Mouse (Mus musculus): ENCODE measurements at regions not wholly inside any gene's neighbourhood (a gene's known extent, or its start where the extent isn't known, plus 50 kb on each side); places are given as distances from the start of the nearest gene placed in this dataset.

GRCm38 (mm10) chr6:94986346-94986745, 130.7 kb upstream of the Kbtbd8 start:
- peak; percentile 20 to 36 for DNase-seq
- H3K4me3 ChIP-seq (replicated peaks; ENCODE audit: insufficient read depth, low read depth, low read length) = no peak overlapping the region
- WGBS = 16% methylated on average over 4 of the region's 4 CpGs
- TF ChIP-seq POLR2A (IDR thresholded peaks at IDR 0.05; ENCODE audit: borderline replicate concordance, insufficient read depth, low read length) (no peak), CTCF (IDR thresholded peaks at IDR 0.05; ENCODE audit: borderline replicate concordance, insufficient read depth, low read depth, low read length) (peak; percentile 64; the same call in 1 of the 2 replicates)
- H3K27me3 ChIP-seq (ENCODE audit: control insufficient read depth, insufficient read depth, low read length) = no peaks in the 10 kb centered on the region
- no peak overlapping the region for H3K27ac ChIP-seq (ENCODE audit: insufficient read depth, low read length)
- no peaks in the 10 kb centered on the region for H3K4me1 ChIP-seq (ENCODE audit: control insufficient read depth, insufficient read depth, low read length)

GRCm38 (mm10) chr6:94984411-94984895, 132.6 kb upstream of the Kbtbd8 start:
- no peak for TF ChIP-seq POLR2A (IDR thresholded peaks at IDR 0.05; ENCODE audit: borderline replicate concordance, insufficient read depth, low read length)
- no peak for TF ChIP-seq CTCF (IDR thresholded peaks at IDR 0.05; ENCODE audit: borderline replicate concordance, insufficient read depth, low read depth, low read length)
- Histone ChIP-seq H3K27me3 (ENCODE audit: control insufficient read depth, insufficient read depth, low read length) (no peaks in the 10 kb centered on the region), H3K27ac (ENCODE audit: insufficient read depth, low read length) (no peak overlapping the region), H3K4me1 (ENCODE audit: control insufficient read depth, insufficient read depth, low read length) (no peaks in the 10 kb centered on the region), H3K4me3 (replicated peaks; ENCODE audit: insufficient read depth, low read depth, low read length) (no peak overlapping the region)
- no peak for DNase-seq
- 69% methylated on average over 3 of the region's 3 CpGs for WGBS

GRCm38 (mm10) chr6:94968683-94969082, 148.4 kb upstream of the Kbtbd8 start:
- no peaks in the 10 kb centered on the region for H3K27me3 ChIP-seq (ENCODE audit: control insufficient read depth, insufficient read depth, low read length)
- no peaks in the 10 kb centered on the region for H3K4me1 ChIP-seq (ENCODE audit: control insufficient read depth, insufficient read depth, low read length)
- DNase-seq = no peak
- no peak overlapping the region for H3K27ac ChIP-seq (ENCODE audit: insufficient read depth, low read length)
- TF ChIP-seq POLR2A (IDR thresholded peaks at IDR 0.05; ENCODE audit: borderline replicate concordance, insufficient read depth, low read length) = no peak
- TF ChIP-seq CTCF (IDR thresholded peaks at IDR 0.05; ENCODE audit: borderline replicate concordance, insufficient read depth, low read depth, low read length) = no peak
- WGBS = 70% methylated on average over 5 of the region's 5 CpGs
- no peak overlapping the region for H3K4me3 ChIP-seq (replicated peaks; ENCODE audit: insufficient read depth, low read depth, low read length)

- 7% methylated on average over 3 of the region's 3 CpGs for WGBS
- Histone ChIP-seq H3K4me3 (replicated peaks; ENCODE audit: insufficient read depth, low read depth, low read length) (no peak overlapping the region), H3K4me1 (ENCODE audit: control insufficient read depth, insufficient read depth, low read length) (no peaks in the 10 kb centered on the region), H3K27me3 (ENCODE audit: control insufficient read depth, insufficient read depth, low read length) (no peaks in the 10 kb centered on the region), H3K27ac (ENCODE audit: insufficient read depth, low read length) (no peak overlapping the region)
- peak; percentile 24; the same call in 1 of the 2 replicates for TF ChIP-seq CTCF (IDR thresholded peaks at IDR 0.05; ENCODE audit: borderline replicate concordance, insufficient read depth, low read depth, low read length)
- TF ChIP-seq POLR2A (IDR thresholded peaks at IDR 0.05; ENCODE audit: borderline replicate concordance, insufficient read depth, low read length) = no peak
- DNase-seq = peak in 1 of 2 experiments; percentile 17
Measured at GRCm38 (mm10) chr6:94966962-94967361, 150.1 kb upstream of the Kbtbd8 start.

GRCm38 (mm10) chr6:94963204-94963603, 153.8 kb upstream of the Kbtbd8 start:
- 93% methylated on average over 4 of the region's 4 CpGs for WGBS

GRCm38 (mm10) chr6:94962411-94963087, 154.5 kb upstream of the Kbtbd8 start:
- Histone ChIP-seq H3K27me3 (ENCODE audit: control insufficient read depth, insufficient read depth, low read length) (no peaks in the 10 kb centered on the region), H3K4me1 (ENCODE audit: control insufficient read depth, insufficient read depth, low read length) (no peaks in the 10 kb centered on the region), H3K27ac (ENCODE audit: insufficient read depth, low read length) (no peak overlapping the region), H3K4me3 (replicated peaks; ENCODE audit: insufficient read depth, low read depth, low read length) (no peak overlapping the region)
- WGBS = 79% methylated on average over 7 of the region's 7 CpGs
- DNase-seq = no peak
- TF ChIP-seq POLR2A (IDR thresholded peaks at IDR 0.05; ENCODE audit: borderline replicate concordance, insufficient read depth, low read length) (no peak), CTCF (IDR thresholded peaks at IDR 0.05; ENCODE audit: borderline replicate concordance, insufficient read depth, low read depth, low read length) (no peak)

More at GRCm38 (mm10) chr6:94963204-94963603, 153.8 kb upstream of the Kbtbd8 start:
- DNase-seq = no peak
- no peaks in the 10 kb centered on the region for H3K27me3 ChIP-seq (ENCODE audit: control insufficient read depth, insufficient read depth, low read length)
- no peaks in the 10 kb centered on the region for H3K4me1 ChIP-seq (ENCODE audit: control insufficient read depth, insufficient read depth, low read length)
- H3K27ac ChIP-seq (ENCODE audit: insufficient read depth, low read length) = no peak overlapping the region
- H3K4me3 ChIP-seq (replicated peaks; ENCODE audit: insufficient read depth, low read depth, low read length) = no peak overlapping the region
- no peak for TF ChIP-seq POLR2A (IDR thresholded peaks at IDR 0.05; ENCODE audit: borderline replicate concordance, insufficient read depth, low read length)
- TF ChIP-seq CTCF (IDR thresholded peaks at IDR 0.05; ENCODE audit: borderline replicate concordance, insufficient read depth, low read depth, low read length) = no peak

GRCm38 (mm10) chr6:94961821-94962220, 155.2 kb upstream of the Kbtbd8 start:
- Histone ChIP-seq H3K27ac (ENCODE audit: insufficient read depth, low read length) (no peak overlapping the region), H3K4me3 (replicated peaks; ENCODE audit: insufficient read depth, low read depth, low read length) (no peak overlapping the region), H3K4me1 (ENCODE audit: control insufficient read depth, insufficient read depth, low read length) (no peaks in the 10 kb centered on the region), H3K27me3 (ENCODE audit: control insufficient read depth, insufficient read depth, low read length) (no peaks in the 10 kb centered on the region)
- DNase-seq = no peak
- TF ChIP-seq POLR2A (IDR thresholded peaks at IDR 0.05; ENCODE audit: borderline replicate concordance, insufficient read depth, low read length) (no peak), CTCF (IDR thresholded peaks at IDR 0.05; ENCODE audit: borderline replicate concordance, insufficient read depth, low read depth, low read length) (no peak)
- 80% methylated on average over 1 of the region's 1 CpGs for WGBS

- Histone ChIP-seq H3K27ac (ENCODE audit: insufficient read depth, low read length) (no peak overlapping the region), H3K4me1 (ENCODE audit: control insufficient read depth, insufficient read depth, low read length) (no peaks in the 10 kb centered on the region), H3K4me3 (replicated peaks; ENCODE audit: insufficient read depth, low read depth, low read length) (no peak overlapping the region), H3K27me3 (ENCODE audit: control insufficient read depth, insufficient read depth, low read length) (no peaks in the 10 kb centered on the region)
- no peak for TF ChIP-seq POLR2A (IDR thresholded peaks at IDR 0.05; ENCODE audit: borderline replicate concordance, insufficient read depth, low read length)
- TF ChIP-seq CTCF (IDR thresholded peaks at IDR 0.05; ENCODE audit: borderline replicate concordance, insufficient read depth, low read depth, low read length) = no peak
- no peak for DNase-seq
- 43% methylated on average over 6 of the region's 6 CpGs for WGBS
Measured at GRCm38 (mm10) chr6:94957990-94958389, 159.1 kb upstream of the Kbtbd8 start.

All from cerebellum, adult 2 months (tissue).